Mouse (Mus musculus) kidney, adult 2 months (tissue): ENCODE data around the gene Becn1.

ENCODE experiments used
- CTCF ChIP-seq: fragments of 200-500 bp; conservative IDR thresholded peaks from 2 replicates; pipeline ENCODE4 v1.5.1; 2011; ENCODE audit warnings: low read depth, mild to moderate bottlenecking, control low read depth, low read length, moderate library complexity, mixed read lengths; ENCODE audit not compliant: insufficient read depth, insufficient read length
- POLR2A ChIP-seq: fragments of 200-500 bp; IDR thresholded peaks from one replicate; pipeline ENCODE4 v1.6.1; 2011; ENCODE audit warnings: low read depth, low read length, control low read depth

DNA sequence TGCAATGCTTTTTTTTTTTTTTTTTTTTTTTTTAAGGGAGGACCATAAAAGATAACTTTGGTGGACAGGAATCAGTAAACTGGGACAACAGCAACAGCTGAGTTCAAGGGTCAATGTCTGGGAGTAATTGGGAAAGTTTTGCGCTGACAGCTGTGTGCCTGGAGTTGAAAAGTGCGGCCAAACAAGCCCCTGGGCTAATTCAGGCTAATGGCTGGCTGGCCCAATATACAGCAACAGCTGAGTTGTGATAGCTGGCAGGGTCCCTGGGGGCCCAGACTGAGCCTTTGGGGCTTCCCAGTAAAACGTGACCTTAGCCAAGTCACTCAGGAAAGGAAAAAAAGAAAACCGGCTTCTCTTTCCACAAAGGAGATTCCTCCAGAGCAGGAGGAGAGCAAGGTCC lies 57.0 kb downstream of the Becn1 start:
- TF ChIP-seq POLR2A: no peak
- TF ChIP-seq CTCF: no peak
